Mouse (Mus musculus) G1E (cell line): ENCODE results near the gene Mex3a.

Experiments
- CTCF ChIP-seq: IDR thresholded peaks from 2 replicates; pipeline ENCODE4 v1.5.1; 2012; ENCODE audit warnings: low read depth, low read length, inconsistent platforms, mixed read lengths
- GATA1 ChIP-seq: IDR thresholded peaks from 2 replicates; pipeline ENCODE4 v1.6.1; 2012; ENCODE audit warnings: borderline replicate concordance, low read length, inconsistent platforms, mixed read lengths
- TAL1 ChIP-seq: conservative IDR thresholded peaks from 2 replicates; pipeline ENCODE4 v1.6.1; 2012; ENCODE audit warnings: low read depth, low read length, inconsistent platforms, mixed read lengths

DNA sequence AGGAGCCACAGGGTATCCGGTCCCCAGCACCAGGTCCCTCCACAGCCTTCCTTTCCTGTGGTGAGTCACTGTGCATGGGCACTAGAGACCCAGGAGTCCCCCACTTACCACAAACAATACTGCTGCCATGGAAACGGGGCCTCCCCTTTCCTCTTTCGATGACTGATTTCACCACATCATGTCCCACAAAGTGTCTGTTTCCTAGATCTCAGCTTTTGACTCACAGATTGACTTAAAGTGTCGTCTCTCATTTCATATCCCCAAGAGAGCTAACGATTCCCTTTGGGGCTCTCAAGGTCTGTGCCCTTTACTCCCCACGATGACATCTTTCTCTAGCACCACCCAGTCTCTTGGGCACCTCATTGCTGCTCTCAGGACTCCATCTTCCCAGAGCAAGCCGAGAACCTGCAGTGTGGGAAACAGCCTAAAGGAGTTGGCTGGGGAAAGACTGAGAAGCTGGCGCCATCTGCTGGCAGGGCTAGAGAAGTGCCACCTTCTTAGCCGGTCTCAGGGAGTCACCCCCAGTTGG, 10.3 kb upstream of the Mex3a start:
- TF ChIP-seq CTCF (peak; percentile 95), GATA1 (no peak), TAL1 (no peak)
